In the genomic region with DNA sequence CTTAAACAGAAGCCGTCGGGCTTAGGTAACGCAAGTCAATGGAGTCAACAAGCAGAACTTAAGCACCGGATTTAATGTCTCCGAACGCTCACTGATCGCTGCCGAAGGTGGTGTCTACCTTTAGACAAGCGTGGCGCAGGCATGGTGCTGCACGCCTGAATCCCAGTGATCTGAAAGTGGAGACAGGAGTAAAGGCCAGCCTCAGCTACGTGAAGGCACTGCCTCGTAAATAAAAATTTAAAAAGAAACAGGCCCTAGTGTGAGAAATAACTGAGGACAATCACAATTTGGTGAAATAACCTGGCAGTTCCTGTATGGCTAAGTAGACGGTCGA, we compare ENCODE assay signal across 9 mouse cellular contexts. TPM values are rescaled to one million over a fixed set of nuclear protein-coding genes. Genes with fewer than 3 reads are reported as not detected.
DNase-seq lines count a peak whose midpoint lies in the region; ATAC-seq and TF ChIP-seq lines count a peak whose summit lies in the region.
"Had no signal": no experiment of that assay in that cellular context is flagged by ENCODE, and none has a peak within 500 bp of the region (broad histone marks: within the 10 kb centered on the region; RNA-seq: fewer than 3 reads in every experiment).

No protein-coding gene starts in this region.

- H3K36me3 ChIP-seq in heart, embryonic 15.5 days: peaks cover 2% of the 10 kb centered on the region; the same call in 1 of the 2 replicates
- H3K36me3 ChIP-seq in hindbrain, embryonic 13.5 days: peaks cover 4% of the 10 kb centered on the region
- H3K36me3 ChIP-seq in midbrain, embryonic 11.5 days (ENCODE audit: control insufficient read depth, insufficient read depth, low read length): no peaks in the 10 kb centered on the region; the same call in 1 of the 2 replicates

- TF ChIP-seq POLR2A in bone marrow, adult 2 months (IDR thresholded peaks at IDR 0.05; ENCODE audit: borderline replicate concordance, control insufficient read depth, low read depth, low read length): no peak

- H3K9ac ChIP-seq in heart, embryonic 15.5 days: peak overlapping the region; percentile 66
- peak overlapping the region; percentile 88 for H3K9ac ChIP-seq in hindbrain, embryonic 13.5 days
- H3K9ac ChIP-seq in midbrain, embryonic 11.5 days (ENCODE audit: low read length): peak overlapping the region; percentile 86

- H3K4me2 ChIP-seq in heart, embryonic 15.5 days: peak overlapping the region; percentile 82
- peak overlapping the region; percentile 87 for H3K4me2 ChIP-seq in hindbrain, embryonic 13.5 days
- H3K4me2 ChIP-seq in midbrain, embryonic 11.5 days: peak overlapping the region; percentile 83

- under 1% methylated on average over 15 of the region's 15 CpGs for WGBS in heart, embryonic 15.5 days
- 1% methylated on average over 15 of the region's 15 CpGs for WGBS in bone marrow, adult 2 months
- WGBS in hindbrain, embryonic 13.5 days: under 1% methylated on average over 15 of the region's 15 CpGs
- under 1% methylated on average over 15 of the region's 15 CpGs for WGBS in midbrain, embryonic 11.5 days

- peak overlapping the region; percentile 83 for H3K27ac ChIP-seq in heart, embryonic 15.5 days
- H3K27ac ChIP-seq in bone marrow, adult 2 months (ENCODE audit: control insufficient read depth, insufficient read depth, low read depth, low read length, poor library complexity): peak overlapping the region; percentile 66
- H3K27ac ChIP-seq in hindbrain, embryonic 13.5 days: peak overlapping the region; percentile 95
- peak overlapping the region; percentile 71 for H3K27ac ChIP-seq in midbrain, embryonic 11.5 days (ENCODE audit: low read depth, low read length)

- intact Hi-C loops in heart, postnatal 25 days (cut with DNase I): loop anchor here (10.0 kb wide), 1 partner anchor 951 kb away; no protein-coding TSS in a partner anchor
- intact Hi-C loops in left cerebral cortex, postnatal 4 days (cut with DNase I): no loop called here

- no peak for ATAC-seq in heart, embryonic 15.5 days (replicated peaks; ENCODE audit: insufficient number of reproducible peaks, insufficient read depth, low FRiP score, low read depth)
- ATAC-seq in hindbrain, embryonic 13.5 days (ENCODE audit: low FRiP score): peak; percentile 37
- ATAC-seq in midbrain, embryonic 11.5 days (ENCODE audit: low FRiP score): no peak; the same call in 1 of the 2 replicates

- peak overlapping the region; percentile 80 for H3K4me3 ChIP-seq in heart, embryonic 15.5 days
- peak overlapping the region; percentile 87 for H3K4me3 ChIP-seq in bone marrow, adult 2 months (replicated peaks; ENCODE audit: control insufficient read depth, low read depth, low read length)
- peak overlapping the region; percentile 79 for H3K4me3 ChIP-seq in hindbrain, embryonic 13.5 days
- peak overlapping the region; percentile 76 for H3K4me3 ChIP-seq in midbrain, embryonic 11.5 days (ENCODE audit: low read depth, low read length)

- no peak for TF ChIP-seq CTCF in bone marrow, adult 2 months (IDR thresholded peaks at IDR 0.05; ENCODE audit: control insufficient read depth, insufficient read depth, low read length)

- peaks cover 34% of the 10 kb centered on the region for H3K4me1 ChIP-seq in heart, embryonic 15.5 days (replicated peaks)
- peaks cover 1% of the 10 kb centered on the region; the same call in 1 of the 2 replicates for H3K4me1 ChIP-seq in bone marrow, adult 2 months (ENCODE audit: control insufficient read depth, insufficient read depth, low read length)
- H3K4me1 ChIP-seq in hindbrain, embryonic 13.5 days (replicated peaks): peaks cover 30% of the 10 kb centered on the region
- H3K4me1 ChIP-seq in midbrain, embryonic 11.5 days (ENCODE audit: control insufficient read depth, insufficient read depth, low read length): peaks cover 13% of the 10 kb centered on the region

- H3K27me3 ChIP-seq in heart, embryonic 15.5 days: no peaks in the 10 kb centered on the region
- no peaks in the 10 kb centered on the region for H3K27me3 ChIP-seq in hindbrain, embryonic 13.5 days
- H3K27me3 ChIP-seq in midbrain, embryonic 11.5 days (ENCODE audit: control insufficient read depth, insufficient read depth, low read length): no peaks in the 10 kb centered on the region; the same call in 1 of the 2 replicates
- H3K27me3 ChIP-seq: Patski had no signal

- H3K9me3 ChIP-seq in heart, embryonic 15.5 days (replicated peaks): no peaks in the 10 kb centered on the region
- H3K9me3 ChIP-seq in hindbrain, embryonic 13.5 days: no peaks in the 10 kb centered on the region
- no peaks in the 10 kb centered on the region for H3K9me3 ChIP-seq in midbrain, embryonic 11.5 days (ENCODE audit: control insufficient read depth, low read length)

- DNase-seq in heart, postnatal 25 days (ENCODE audit: low spot score): no peak
- no peak for DNase-seq in midbrain, embryonic 11.5 days (ENCODE audit: low spot score, missing footprints)
- no peak for DNase-seq in left cerebral cortex, postnatal 4 days
- DNase-seq in thymus, postnatal 4 days: no peak
- DNase-seq in frontal cortex, postnatal 36 days (ENCODE audit: low spot score in 2 of 2): no peak

RNA-seq across cellular contexts. Expression of gene Lrrc28, which starts 0.6 kb away (rescaled TPM):
- 10.7 and 11.5 TPM in 2 replicates for polyA plus RNA-seq in heart, embryonic 15.5 days (2015; fragmentation: Nextera tagmentation; extraction: Ambion mirVana)
- 10 to 100 TPM; 16.2 to 19.3 TPM for total RNA-seq in heart, postnatal 25 days (2021)
- polyA plus RNA-seq in bone marrow, adult 2 months (2011; ENCODE audit: insufficient read depth, insufficient read length, low replicate concordance, missing spikeins): 5.8 and 6.8 TPM in 2 replicates
- 32.2 and 33.0 TPM in 2 replicates for polyA plus RNA-seq in hindbrain, embryonic 13.5 days (2015; fragmentation: Nextera tagmentation; extraction: Ambion mirVana)
- polyA plus RNA-seq in midbrain, embryonic 11.5 days (2014; fragmentation: Nextera tagmentation; extraction: Ambion mirVana): 22.1 and 23.6 TPM in 2 replicates
- total RNA-seq in left cerebral cortex, postnatal 4 days (2021): 10 to 100 TPM; 32.8 to 35.8 TPM

RNA-seq across cellular contexts. Expression of gene Ttc23, which starts 1.6 kb away (rescaled TPM):
- polyA plus RNA-seq in heart, embryonic 15.5 days (2015; fragmentation: Nextera tagmentation; extraction: Ambion mirVana): 15.7 and 20.4 TPM in 2 replicates
- 10 to 100 TPM; 16.6 to 26.1 TPM for total RNA-seq in heart, postnatal 25 days (2021)
- polyA plus RNA-seq in bone marrow, adult 2 months (2011; ENCODE audit: insufficient read depth, insufficient read length, low replicate concordance, missing spikeins): 3.5 and 13.0 TPM in 2 replicates
- 12.0 and 12.2 TPM in 2 replicates for polyA plus RNA-seq in hindbrain, embryonic 13.5 days (2015; fragmentation: Nextera tagmentation; extraction: Ambion mirVana)
- polyA plus RNA-seq in midbrain, embryonic 11.5 days (2014; fragmentation: Nextera tagmentation; extraction: Ambion mirVana): 36.9 and 37.9 TPM in 2 replicates
- 1 to 10 TPM; 8.7 to 9.6 TPM for total RNA-seq in left cerebral cortex, postnatal 4 days (2021)
